Mouse (Mus musculus): ENCODE measurements around the gene Elf5. TPM values are rescaled to one million over a fixed set of nuclear protein-coding genes. Genes with fewer than 3 reads are reported as not detected.

Gene Elf5
- polyA plus RNA-seq, 1 experiment from 2014 or later = 6.2 TPM

Other genes with a start within 250 kb of the Elf5 start
- 4.5 and 5.0 TPM in 2 replicates for gene Ehf, start 108.4 kb upstream of the Elf5 start, polyA plus RNA-seq (2015; fragmentation: Nextera tagmentation; extraction: Ambion mirVana)
- gene Cat, start 73.5 kb downstream of the Elf5 start, polyA plus RNA-seq (2015; fragmentation: Nextera tagmentation; extraction: Ambion mirVana) = 84.1 and 90.6 TPM in 2 replicates
- gene Abtb2, start 154.6 kb downstream of the Elf5 start, polyA plus RNA-seq (2015; fragmentation: Nextera tagmentation; extraction: Ambion mirVana) = 8.3 and 8.5 TPM in 2 replicates

Measured in lung, embryonic 15.5 days (tissue).